Mouse (Mus musculus): ENCODE results near the gene Aplp1. TPM values are rescaled to one million over a fixed set of nuclear protein-coding genes. Genes with fewer than 3 reads are reported as not detected.

The Aplp1 gene
- polyA plus RNA-seq, 1 experiment from 2014 or later: 710 TPM

DNA sequence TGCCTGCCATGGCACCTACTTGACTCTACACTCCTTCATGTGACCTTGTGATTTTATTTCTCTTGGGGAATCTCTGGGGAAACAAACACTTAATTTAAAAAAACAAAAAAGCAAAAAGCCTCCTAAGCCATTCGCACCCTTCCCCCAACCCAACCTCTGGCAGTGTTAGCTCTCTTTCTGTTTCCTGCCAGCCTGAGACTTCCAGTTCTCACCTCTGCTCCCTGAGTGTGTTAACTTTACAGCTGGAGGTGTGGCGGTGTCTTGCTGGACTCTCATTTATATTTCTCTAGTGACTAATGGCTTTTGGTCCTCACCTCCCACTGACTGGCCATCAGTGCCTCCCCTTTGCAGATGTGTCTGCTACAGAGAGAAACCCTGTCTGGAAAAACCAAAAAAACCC, 35.5 kb downstream of the Aplp1 start:
- WGBS: 90% methylated on average over 2 of the region's 2 CpGs
- H3K27ac ChIP-seq (replicated peaks; ENCODE audit: low read depth, low read length): no peak overlapping the region
- DNase-seq: no peak

DNA sequence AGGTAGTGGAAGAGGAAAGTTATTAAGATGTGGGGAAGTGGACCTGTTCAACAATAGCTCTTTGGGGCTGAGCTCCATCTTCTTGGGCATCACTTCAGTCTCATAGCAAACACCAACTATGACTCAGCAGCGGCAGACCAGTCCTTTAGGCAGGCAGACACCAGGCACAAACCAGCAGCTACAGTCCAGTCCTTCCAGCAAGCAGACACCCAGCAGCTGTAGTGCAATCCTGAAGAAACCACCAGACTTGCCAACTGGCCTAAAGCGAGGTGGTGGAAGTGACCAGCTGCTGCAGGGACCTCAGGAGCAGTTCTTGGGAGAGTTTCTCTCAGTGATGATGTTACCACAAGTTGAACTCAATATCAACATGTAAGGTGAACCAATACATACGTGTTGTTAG, 36.7 kb downstream of the Aplp1 start:
- WGBS: 86% methylated on average over 3 of the region's 3 CpGs
- no peak overlapping the region for H3K4me3 ChIP-seq (replicated peaks; ENCODE audit: low read depth, low read length)
- no peaks in the 10 kb centered on the region for H3K9me3 ChIP-seq (ENCODE audit: control insufficient read depth, low read length)
- no peak overlapping the region for H3K9ac ChIP-seq (replicated peaks; ENCODE audit: low read length)
- no peaks in the 10 kb centered on the region for H3K27me3 ChIP-seq (ENCODE audit: control insufficient read depth, insufficient read depth, low read length)
- H3K36me3 ChIP-seq (ENCODE audit: control insufficient read depth, insufficient read depth, low read length): no peaks in the 10 kb centered on the region
- ATAC-seq (ENCODE audit: low FRiP score, low TSS enrichment) (no peak), DNase-seq (no peak)
- no peak overlapping the region for H3K4me2 ChIP-seq (ENCODE audit: low read length)
- H3K4me1 ChIP-seq (ENCODE audit: control insufficient read depth, insufficient read depth, low read length): no peaks in the 10 kb centered on the region
- H3K27ac ChIP-seq (replicated peaks; ENCODE audit: low read depth, low read length): no peak overlapping the region

More for the DNA sequence above, 35.5 kb downstream of the Aplp1 start:
- H3K36me3 ChIP-seq (ENCODE audit: control insufficient read depth, insufficient read depth, low read length): no peaks in the 10 kb centered on the region
- no peak overlapping the region for H3K9ac ChIP-seq (replicated peaks; ENCODE audit: low read length)
- H3K4me1 ChIP-seq (ENCODE audit: control insufficient read depth, insufficient read depth, low read length): no peaks in the 10 kb centered on the region
- no peak overlapping the region for H3K4me2 ChIP-seq (ENCODE audit: low read length)
- H3K27me3 ChIP-seq (ENCODE audit: control insufficient read depth, insufficient read depth, low read length): no peaks in the 10 kb centered on the region
- H3K4me3 ChIP-seq (replicated peaks; ENCODE audit: low read depth, low read length): no peak overlapping the region
- H3K9me3 ChIP-seq (ENCODE audit: control insufficient read depth, low read length): no peaks in the 10 kb centered on the region
- no peak for ATAC-seq (ENCODE audit: low FRiP score, low TSS enrichment)

DNA sequence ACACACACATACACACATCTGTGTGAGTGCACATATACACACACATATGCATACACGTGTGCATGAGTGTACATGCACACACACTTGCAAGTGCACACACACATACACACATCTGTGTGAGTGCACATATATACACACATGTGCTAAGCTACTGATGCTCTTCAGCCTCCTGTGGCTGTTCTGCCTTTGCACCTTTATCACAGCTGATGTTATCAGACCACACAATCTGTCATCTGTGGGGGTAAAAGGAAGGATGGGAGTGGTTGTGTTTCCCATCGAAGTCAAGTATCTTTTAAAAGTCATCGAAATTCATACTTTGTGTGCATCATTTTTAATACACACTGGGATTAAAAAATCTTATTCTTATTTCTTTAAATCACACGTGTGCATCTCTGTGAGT, 43.0 kb downstream of the Aplp1 start:
- ATAC-seq (ENCODE audit: low FRiP score, low TSS enrichment): no peak
- WGBS: 69% methylated on average over 4 of the region's 4 CpGs
- Histone ChIP-seq H3K4me3 (replicated peaks; ENCODE audit: low read depth, low read length) (no peak overlapping the region), H3K36me3 (ENCODE audit: control insufficient read depth, insufficient read depth, low read length) (no peaks in the 10 kb centered on the region), H3K9me3 (ENCODE audit: control insufficient read depth, low read length) (no peaks in the 10 kb centered on the region), H3K27ac (replicated peaks; ENCODE audit: low read depth, low read length) (no peak overlapping the region), H3K4me2 (ENCODE audit: low read length) (no peak overlapping the region), H3K4me1 (ENCODE audit: control insufficient read depth, insufficient read depth, low read length) (0 out of 2 replicates have a peak, but pooled peaks cover 3% of the 10 kb centered on the region), H3K9ac (replicated peaks; ENCODE audit: low read length) (no peak overlapping the region), H3K27me3 (ENCODE audit: control insufficient read depth, insufficient read depth, low read length) (no peaks in the 10 kb centered on the region)
- no peak for DNase-seq

DNA sequence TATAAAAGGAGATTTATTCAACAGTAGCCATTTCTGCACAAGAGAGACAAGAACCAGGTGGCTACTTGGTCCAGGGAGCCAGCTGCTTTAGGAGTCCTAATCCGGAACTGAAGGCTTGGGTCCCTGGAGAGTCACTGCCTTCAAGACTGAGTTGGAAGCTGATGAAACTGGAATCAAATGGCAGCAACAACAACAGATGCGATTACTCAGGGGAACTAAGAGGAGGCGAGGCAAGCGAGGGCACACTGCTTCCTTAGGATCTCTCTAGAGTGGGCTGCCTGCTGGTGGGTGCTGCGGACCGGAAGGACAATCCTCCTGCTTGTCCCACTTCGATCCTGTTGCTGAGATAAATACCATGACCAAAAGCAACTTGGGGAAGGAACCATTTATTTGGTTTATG, 45.7 kb downstream of the Aplp1 start:
- ATAC-seq (ENCODE audit: low FRiP score, low TSS enrichment) (no peak), DNase-seq (peak; percentile 32)
- H3K27ac ChIP-seq (replicated peaks; ENCODE audit: low read depth, low read length): no peak overlapping the region
- no peaks in the 10 kb centered on the region for H3K9me3 ChIP-seq (ENCODE audit: control insufficient read depth, low read length)
- WGBS: 49% methylated on average over 7 of the region's 7 CpGs
- no peak overlapping the region for H3K4me2 ChIP-seq (ENCODE audit: low read length)
- no peaks in the 10 kb centered on the region for H3K27me3 ChIP-seq (ENCODE audit: control insufficient read depth, insufficient read depth, low read length)
- H3K9ac ChIP-seq (replicated peaks; ENCODE audit: low read length): no peak overlapping the region
- no peak overlapping the region for H3K4me3 ChIP-seq (replicated peaks; ENCODE audit: low read depth, low read length)
- no peaks in the 10 kb centered on the region for H3K36me3 ChIP-seq (ENCODE audit: control insufficient read depth, insufficient read depth, low read length)
- H3K4me1 ChIP-seq (ENCODE audit: control insufficient read depth, insufficient read depth, low read length): 0 out of 2 replicates have a peak, but pooled peaks cover 3% of the 10 kb centered on the region

DNA sequence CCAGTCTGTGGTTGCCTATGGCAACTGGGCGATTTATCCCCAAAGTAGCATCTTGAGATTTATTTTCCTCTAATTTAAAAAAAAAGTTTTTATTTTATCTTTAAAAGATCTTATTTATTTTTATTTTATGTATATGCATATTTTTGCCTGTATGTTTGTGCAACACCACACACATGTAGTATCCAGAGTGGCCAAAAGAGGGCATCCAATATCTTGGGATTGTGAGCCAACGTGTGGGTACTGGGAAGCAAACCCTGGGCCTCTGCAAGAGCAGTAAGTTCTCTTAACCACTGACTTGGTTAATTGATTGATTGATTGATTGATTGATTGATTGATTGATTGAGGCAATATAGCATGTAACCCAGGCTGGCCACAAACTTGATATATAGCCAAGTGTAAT, 50.5 kb downstream of the Aplp1 start:
- DNase-seq (peak; percentile 15), ATAC-seq (ENCODE audit: low FRiP score, low TSS enrichment) (no peak)
- Histone ChIP-seq H3K4me2 (ENCODE audit: low read length) (no peak overlapping the region), H3K27ac (replicated peaks; ENCODE audit: low read depth, low read length) (no peak overlapping the region), H3K4me1 (ENCODE audit: control insufficient read depth, insufficient read depth, low read length) (0 out of 2 replicates have a peak, but pooled peaks cover 3% of the 10 kb centered on the region), H3K36me3 (ENCODE audit: control insufficient read depth, insufficient read depth, low read length) (no peaks in the 10 kb centered on the region), H3K9me3 (ENCODE audit: control insufficient read depth, low read length) (no peaks in the 10 kb centered on the region), H3K4me3 (replicated peaks; ENCODE audit: low read depth, low read length) (no peak overlapping the region), H3K9ac (replicated peaks; ENCODE audit: low read length) (no peak overlapping the region; the same call in 1 of the 2 replicates), H3K27me3 (ENCODE audit: control insufficient read depth, insufficient read depth, low read length) (no peaks in the 10 kb centered on the region)
- WGBS: 47% methylated on average over 2 of the region's 2 CpGs

DNA sequence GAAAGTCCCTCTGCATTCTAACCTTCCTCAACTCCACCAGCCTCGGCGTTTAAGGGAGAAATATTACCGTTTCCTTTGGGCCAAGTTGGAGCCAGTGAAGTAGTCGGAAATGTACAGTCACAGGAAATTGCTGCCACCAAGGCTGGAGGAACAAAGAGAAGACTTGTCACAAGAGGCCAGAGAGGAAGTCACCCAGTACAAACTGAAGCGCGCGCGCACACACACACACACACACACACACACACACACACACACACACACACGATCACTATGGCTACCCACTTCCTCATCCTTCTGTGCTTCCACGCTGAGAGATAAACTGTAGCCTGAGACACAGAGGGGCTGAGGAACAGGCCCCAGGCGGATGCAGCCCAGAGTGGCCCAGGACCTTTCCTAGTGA, 51.0 kb downstream of the Aplp1 start:
- ATAC-seq (ENCODE audit: low FRiP score, low TSS enrichment) (no peak), DNase-seq (no peak)
- H3K36me3 ChIP-seq (ENCODE audit: control insufficient read depth, insufficient read depth, low read length): no peaks in the 10 kb centered on the region
- H3K4me3 ChIP-seq (replicated peaks; ENCODE audit: low read depth, low read length): no peak overlapping the region
- 66% methylated on average over 11 of the region's 11 CpGs for WGBS
- H3K4me2 ChIP-seq (ENCODE audit: low read length): no peak overlapping the region
- H3K9me3 ChIP-seq (ENCODE audit: control insufficient read depth, low read length): no peaks in the 10 kb centered on the region
- no peak overlapping the region; the same call in 1 of the 2 replicates for H3K9ac ChIP-seq (replicated peaks; ENCODE audit: low read length)
- no peak overlapping the region for H3K27ac ChIP-seq (replicated peaks; ENCODE audit: low read depth, low read length)
- no peaks in the 10 kb centered on the region for H3K4me1 ChIP-seq (ENCODE audit: control insufficient read depth, insufficient read depth, low read length)
- H3K27me3 ChIP-seq (ENCODE audit: control insufficient read depth, insufficient read depth, low read length): no peaks in the 10 kb centered on the region

DNA sequence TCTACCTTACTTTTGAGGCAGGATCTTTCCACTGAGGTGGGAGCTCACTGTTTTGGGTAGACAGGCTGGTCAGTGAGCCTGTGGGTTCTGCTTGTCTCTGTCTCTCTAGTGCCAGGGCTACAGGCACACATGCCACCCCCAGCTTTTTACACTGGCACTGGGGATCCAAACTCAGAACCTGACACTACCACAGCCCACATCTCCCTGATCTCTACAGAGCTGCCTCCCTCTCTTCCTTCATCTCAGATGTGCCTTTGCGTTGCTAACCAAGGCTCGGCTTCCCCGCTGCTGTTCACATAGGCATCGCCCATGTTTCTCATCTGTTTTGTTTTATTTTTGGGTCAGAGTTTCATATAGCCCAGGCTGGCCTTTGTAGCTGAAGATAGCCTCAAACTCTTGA, 51.7 kb downstream of the Aplp1 start:
- Histone ChIP-seq H3K4me3 (replicated peaks; ENCODE audit: low read depth, low read length) (no peak overlapping the region), H3K27me3 (ENCODE audit: control insufficient read depth, insufficient read depth, low read length) (no peaks in the 10 kb centered on the region), H3K36me3 (ENCODE audit: control insufficient read depth, insufficient read depth, low read length) (no peaks in the 10 kb centered on the region), H3K4me1 (ENCODE audit: control insufficient read depth, insufficient read depth, low read length) (no peaks in the 10 kb centered on the region), H3K9ac (replicated peaks; ENCODE audit: low read length) (no peak overlapping the region), H3K4me2 (ENCODE audit: low read length) (no peak overlapping the region), H3K9me3 (ENCODE audit: control insufficient read depth, low read length) (no peaks in the 10 kb centered on the region), H3K27ac (replicated peaks; ENCODE audit: low read depth, low read length) (no peak overlapping the region)
- whole genome bisulfite sequencing: 90% methylated on average over 4 of the region's 4 CpGs
- ATAC-seq (ENCODE audit: low FRiP score, low TSS enrichment): no peak
- no peak for DNase-seq

DNA sequence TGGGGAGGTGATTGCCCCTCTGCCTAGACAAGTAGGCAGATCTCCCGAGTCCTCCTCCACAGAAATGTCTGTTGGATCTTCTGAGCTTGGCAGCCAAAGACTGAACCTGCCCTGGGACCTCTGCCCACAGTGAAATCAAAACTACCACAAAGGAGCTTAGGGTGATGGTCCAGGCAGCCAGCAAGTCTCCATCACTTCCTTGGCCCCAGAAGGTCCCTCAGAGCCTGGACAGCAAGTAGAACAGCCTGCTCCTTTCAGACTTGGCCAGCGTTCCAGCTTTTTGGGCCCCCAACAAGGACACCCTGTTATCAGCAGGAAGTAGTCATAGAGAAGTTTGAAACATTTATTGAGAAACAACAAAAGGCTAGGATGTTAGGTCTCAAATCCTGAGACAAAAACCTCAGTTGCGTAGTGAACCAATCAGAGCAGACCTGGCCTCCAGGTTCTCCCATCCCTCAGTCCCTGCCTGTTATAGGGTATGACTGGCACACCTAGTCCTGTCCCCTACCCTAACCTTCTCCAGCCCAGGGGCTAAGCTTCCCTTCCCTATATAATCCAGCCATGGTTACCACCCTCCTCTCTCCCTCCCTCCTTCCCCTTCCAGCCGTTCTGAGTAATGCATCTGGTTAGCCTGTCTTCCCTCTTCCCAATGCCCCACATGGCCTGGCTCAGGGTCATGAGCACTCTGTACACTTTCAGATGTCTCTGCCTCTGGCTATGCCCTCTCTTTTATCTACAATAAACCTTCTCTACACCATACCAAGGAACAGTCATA, 52.4 kb downstream of the Aplp1 start:
- no peak for DNase-seq
- Histone ChIP-seq H3K9me3 (ENCODE audit: control insufficient read depth, low read length) (no peaks in the 10 kb centered on the region), H3K4me1 (ENCODE audit: control insufficient read depth, insufficient read depth, low read length) (no peaks in the 10 kb centered on the region), H3K27ac (replicated peaks; ENCODE audit: low read depth, low read length) (no peak overlapping the region), H3K36me3 (ENCODE audit: control insufficient read depth, insufficient read depth, low read length) (no peaks in the 10 kb centered on the region), H3K4me2 (ENCODE audit: low read length) (no peak overlapping the region), H3K4me3 (replicated peaks; ENCODE audit: low read depth, low read length) (no peak overlapping the region), H3K27me3 (ENCODE audit: control insufficient read depth, insufficient read depth, low read length) (no peaks in the 10 kb centered on the region), H3K9ac (replicated peaks; ENCODE audit: low read length) (no peak overlapping the region)
- no peak for ATAC-seq (ENCODE audit: low FRiP score, low TSS enrichment)
- WGBS: 79% methylated on average over 4 of the region's 4 CpGs

Data from midbrain, embryonic 14.5 days (tissue).